Mouse (Mus musculus) testis, postnatal 14 days (tissue): ENCODE measurements at regions not wholly inside any gene's neighbourhood (a gene's known extent, or its start where the extent isn't known, plus 50 kb on each side); places are given as distances from the start of the nearest gene placed in this dataset.

Experiments
- DNase-seq: peaks from one replicate; pipeline ENCODE4 v3.0.0; 2021; ENCODE audit warnings: low spot score

DNA sequence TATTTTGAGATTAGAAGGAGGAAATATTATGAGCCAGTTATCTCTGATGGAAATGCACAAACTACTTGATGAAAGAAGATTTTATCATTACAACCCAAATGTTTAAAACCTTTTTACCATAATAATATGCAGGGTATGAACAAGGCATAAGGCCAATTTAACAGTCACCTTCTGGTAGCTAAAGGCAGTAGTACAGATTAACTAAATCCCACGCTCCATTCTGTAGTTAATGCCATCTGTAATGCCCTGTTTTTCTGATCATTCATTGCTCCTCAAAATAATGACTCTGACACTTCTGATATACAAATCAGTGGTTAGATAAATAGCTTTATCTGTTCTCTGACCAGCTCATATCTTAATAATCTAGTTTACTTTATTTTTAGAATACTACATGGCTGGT, 987.8 kb downstream of the Pcdh7 start:
- no peak for DNase-seq

DNA sequence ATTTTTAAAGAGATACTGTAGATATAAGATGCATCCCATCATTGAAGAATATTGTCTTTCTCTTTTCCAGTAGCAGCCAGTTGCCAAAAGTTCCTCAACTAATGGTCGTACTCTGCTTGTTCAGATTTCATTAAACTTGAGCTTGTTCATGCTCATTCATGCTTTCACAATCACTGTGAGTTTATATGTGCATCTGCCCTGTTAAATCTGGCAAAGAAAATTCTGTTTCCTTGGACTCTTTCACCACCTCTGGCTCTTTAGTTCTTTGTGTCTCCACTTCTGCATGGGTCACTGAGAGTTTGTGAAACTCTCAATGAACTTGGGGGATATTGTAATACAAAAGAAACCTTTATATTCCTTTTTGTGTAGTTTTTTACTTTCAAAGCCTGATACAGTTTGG, 994.6 kb downstream of the Pcdh7 start:
- DNase-seq: no peak

DNA sequence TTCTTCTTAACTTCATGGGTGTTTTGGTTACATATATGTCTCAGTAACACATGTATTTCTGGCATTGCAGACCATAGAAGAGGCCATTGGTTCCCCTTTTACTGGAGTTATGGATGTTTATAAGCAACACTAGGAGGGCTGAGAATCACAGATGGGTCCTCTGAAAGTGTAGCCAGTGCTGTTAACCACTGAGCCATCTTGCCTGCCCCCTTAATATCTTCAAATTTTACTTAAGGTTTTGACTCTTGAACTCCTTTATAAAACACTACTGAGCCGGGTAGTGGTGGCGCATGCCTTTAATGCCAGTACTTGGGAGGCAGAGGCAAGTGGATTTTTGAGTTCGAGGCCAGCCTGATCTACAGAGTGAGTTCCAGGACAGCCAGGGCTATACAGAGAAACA, 1015.6 kb downstream of the Pcdh7 start:
- no peak for DNase-seq

DNA sequence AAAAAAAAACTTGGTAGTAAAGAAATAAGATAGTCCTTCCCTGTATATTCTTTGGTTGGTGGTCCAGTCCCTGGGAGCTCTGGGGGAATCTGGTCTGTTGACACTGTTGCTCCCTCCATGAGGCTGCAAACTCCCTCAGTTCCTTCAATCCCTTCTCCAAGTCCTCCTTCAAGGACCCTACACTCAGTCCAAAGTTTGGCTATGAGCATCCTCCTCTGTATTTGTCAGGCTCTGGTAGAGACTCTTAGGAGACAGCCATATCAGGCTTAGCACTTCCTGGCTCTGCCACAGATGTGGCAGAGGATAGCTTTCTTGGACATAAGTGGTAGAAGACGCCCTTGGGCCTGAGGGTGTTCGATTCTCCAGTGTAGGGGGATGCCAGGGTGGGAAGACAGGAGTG, 1016.2 kb downstream of the Pcdh7 start:
- DNase-seq: no peak

DNA sequence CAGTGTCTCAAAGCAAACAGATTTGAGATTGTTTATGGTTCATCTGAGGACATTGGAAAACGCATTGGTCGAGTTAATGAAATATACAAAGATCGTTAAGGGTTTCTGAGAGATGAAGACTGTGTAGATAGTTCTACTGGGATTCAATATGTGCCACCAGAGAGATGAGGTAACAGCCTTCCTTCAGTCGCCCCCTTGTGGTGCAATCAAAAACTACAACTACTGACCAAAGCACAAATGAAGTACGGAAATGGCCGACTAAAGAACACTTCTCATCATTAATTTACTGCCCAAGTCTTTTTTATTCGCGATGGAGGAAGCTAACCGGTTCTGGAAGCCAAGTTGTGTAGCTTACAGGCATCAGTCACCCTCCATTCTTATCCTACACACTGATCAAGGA, 1018.8 kb downstream of the Pcdh7 start:
- DNase-seq: peak; percentile 13

DNA sequence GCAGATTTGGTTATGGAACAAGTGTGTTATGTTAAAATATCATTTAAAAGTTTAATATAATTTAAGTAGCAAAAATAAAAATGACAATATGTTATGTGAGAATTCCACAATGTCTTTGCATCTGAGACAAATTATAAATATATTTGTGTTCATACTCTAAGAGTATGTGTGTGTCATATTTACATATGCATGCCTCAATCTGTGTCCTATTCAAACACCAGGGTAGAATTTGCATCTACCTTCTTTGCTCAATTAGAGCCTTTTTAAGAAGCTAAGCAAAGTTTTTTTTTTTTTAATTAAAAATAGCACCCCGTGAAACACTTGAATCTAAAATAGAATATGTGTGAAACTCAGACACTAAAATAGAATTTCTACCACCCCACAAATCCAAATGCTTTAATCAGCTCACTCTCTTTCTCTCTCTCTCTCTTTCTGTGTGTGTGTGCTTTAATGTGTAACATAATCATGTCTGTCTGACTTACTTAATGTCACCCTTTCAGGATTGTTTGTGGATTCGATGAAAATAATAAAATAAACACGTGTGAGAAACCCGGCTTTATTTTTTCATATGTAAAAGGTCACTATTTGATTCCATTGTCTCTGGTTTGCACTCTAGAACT, 1019.6 kb downstream of the Pcdh7 start:
- DNase-seq: no peak

DNA sequence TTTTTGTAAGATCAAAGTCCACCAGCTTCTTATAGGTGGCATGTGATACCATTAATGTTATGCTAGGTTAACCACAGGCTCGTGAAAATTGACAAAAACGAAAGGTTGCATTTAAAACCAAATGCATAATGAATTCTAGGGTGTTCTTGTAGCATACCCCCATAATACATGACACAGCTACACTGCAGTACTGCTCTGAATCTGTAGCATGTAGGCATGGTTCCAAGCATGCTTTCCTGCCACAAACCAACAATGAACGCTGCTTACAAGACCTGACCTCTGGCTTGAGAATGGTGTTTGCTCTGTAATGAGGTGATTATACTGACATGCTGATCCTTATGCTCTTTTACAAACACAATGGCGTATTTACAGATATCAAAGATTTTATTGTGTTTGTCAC, 1020.3 kb downstream of the Pcdh7 start:
- DNase-seq: no peak

DNA sequence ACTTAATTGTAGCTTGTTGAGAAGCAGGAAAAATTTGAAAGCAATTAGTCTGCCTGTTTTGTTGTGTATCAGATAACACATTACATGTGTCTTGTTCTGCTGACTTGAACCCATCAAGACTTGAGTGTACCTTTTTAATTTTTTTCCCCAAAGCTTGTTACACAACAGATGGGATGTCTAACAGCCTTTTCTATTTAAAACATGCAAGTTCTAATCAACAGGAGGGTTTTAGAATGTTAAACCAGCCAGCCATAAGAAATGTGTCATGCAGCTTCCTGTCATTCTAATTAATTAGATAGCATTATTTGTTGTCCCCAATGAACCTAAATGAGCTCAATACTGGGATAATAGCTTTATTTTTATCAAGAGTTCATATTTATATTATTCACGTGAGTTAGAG, 1023.0 kb downstream of the Pcdh7 start:
- DNase-seq: no peak

DNA sequence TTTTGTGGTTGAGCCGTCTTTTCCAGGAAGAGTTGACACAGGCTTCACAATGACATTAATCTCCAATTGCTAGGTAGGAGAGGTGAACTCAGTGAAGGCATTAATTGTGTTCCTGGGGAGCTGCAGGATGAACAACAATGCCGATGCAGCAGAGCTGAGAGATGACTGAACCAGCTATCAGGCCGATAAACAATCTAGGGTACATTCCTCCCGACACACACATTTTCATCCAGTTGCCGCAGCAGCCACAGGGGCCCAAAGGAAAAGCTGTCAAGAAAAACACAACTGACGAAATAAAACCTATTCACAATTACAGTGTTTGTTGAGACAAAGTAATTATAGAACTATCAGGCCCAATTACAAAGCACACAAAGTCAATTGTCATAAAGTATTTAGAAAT, 1029.9 kb downstream of the Pcdh7 start:
- DNase-seq: no peak

DNA sequence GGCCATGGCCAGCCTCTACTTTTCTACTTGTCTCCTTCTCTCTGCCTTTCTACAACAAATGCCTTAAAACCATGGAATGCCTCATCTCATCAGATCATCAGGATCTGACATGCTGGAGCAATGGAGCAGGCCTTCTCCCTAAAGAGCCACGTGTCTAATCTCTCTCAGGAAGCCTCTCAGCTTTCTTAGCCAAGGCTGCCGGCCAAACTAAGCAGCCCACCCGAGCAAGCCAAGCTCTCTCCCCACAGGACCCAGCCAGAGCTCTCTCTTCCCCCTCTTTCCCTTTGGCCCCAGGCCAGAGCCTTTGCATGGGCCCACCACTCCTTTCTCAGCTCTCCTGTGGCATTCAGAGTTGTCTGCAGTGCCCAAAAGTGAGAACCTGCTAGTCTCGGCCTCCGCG, 1034.0 kb downstream of the Pcdh7 start:
- DNase-seq: no peak
